Mouse (Mus musculus): ENCODE measurements at regions not wholly inside any gene's neighbourhood (a gene's known extent, or its start where the extent isn't known, plus 50 kb on each side); places are given as distances from the start of the nearest gene placed in this dataset.

- no peak for DNase-seq (ENCODE audit: low spot score in 2 of 2)
Measured at GRCm38 (mm10) chr8:90192856-90193255, 155.3 kb downstream of the Tox3 start.

GRCm38 (mm10) chr8:90182807-90183206 lies 165.3 kb downstream of the Tox3 start:
- no peak for DNase-seq (ENCODE audit: low spot score in 2 of 2)

DNA sequence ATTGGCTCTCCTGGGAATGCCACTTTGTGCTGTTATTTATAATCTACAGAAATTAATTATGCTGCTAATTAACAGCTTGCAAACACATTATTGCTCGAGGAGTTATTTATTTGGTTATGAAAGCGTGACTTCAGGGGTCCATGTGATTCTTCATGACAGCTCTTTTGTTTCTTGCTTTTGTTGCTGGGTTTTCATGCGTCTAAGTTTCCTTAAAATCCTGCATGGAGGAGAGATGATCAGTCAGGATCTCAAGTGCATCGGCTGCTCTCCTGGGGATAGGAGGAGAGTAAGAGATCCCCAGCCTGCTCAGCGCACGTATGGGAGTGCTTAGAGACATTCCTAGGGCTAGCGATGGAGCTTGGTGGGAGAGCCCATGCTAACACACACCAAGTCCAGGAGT lies 171.4 kb downstream of the Tox3 start:
- no peak for DNase-seq (ENCODE audit: low spot score in 2 of 2)

DNA sequence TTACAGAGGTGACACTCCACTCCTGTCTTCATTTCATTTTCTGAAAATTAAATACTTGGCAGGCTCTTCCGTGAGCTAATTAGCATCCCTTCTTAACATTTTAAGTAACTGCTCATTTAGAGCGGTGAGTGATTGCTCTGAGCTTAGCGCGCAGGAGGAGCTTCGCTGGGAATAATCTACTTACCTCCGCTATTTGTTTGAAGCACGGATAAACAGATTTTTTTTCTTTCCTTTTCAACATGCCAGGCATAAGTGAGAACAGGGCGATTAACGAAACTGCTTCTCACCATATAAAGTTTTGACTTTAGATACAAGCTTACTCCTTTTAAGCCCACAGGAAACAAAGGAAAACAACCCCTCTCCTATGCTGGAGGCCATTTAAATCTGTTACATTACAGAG lies 171.8 kb downstream of the Tox3 start:
- DNase-seq (ENCODE audit: low spot score in 2 of 2) = no peak

GRCm38 (mm10) chr8:90166639-90167038 lies 181.5 kb downstream of the Tox3 start:
- no peak for DNase-seq (ENCODE audit: low spot score in 2 of 2)

- no peak for DNase-seq (ENCODE audit: low spot score in 2 of 2)
Measured at GRCm38 (mm10) chr8:90151477-90151876, 196.7 kb downstream of the Tox3 start.

DNA sequence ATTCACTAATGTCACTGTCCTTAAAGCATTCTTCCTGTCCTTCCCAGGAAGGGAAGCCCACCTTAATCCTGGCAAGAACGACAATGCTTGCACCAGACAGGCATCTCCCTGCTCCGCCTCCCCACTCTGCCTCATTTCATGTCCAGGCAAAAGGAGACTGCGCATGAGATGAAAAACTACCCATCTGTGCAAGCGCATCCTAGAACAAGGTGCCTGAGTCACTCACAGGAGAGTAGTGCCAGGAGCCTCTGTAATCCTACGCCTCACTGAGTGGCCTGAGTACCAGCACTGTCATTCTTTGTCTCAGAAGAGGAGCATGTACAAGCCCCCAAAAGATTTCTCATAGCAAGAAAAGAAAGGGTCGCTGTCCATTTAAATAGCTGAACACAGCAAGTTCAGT lies 198.2 kb downstream of the Tox3 start:
- DNase-seq (ENCODE audit: low spot score in 2 of 2) = peak; percentile 16 to 18

DNA sequence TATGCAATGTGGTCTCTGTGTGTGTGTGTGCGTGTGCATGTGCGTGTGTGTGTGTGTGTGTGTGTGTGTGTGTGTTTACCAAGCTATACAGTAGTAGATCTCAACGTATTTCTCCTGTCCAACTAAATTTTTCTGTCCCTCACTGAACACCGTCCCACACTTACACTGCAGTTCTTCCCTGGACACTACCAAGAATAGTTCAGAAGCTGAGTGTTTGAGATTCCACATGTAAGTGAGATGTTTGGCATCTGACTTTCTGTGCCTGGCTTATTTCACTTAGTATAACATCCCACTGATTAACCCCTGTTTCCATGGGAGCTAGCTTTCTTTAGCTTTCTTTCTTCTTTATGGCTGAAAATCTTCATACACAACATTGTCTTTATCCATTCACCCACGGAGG lies 213.5 kb downstream of the Tox3 start:
- no peak for DNase-seq (ENCODE audit: low spot score in 2 of 2)

- no peak for DNase-seq (ENCODE audit: low spot score in 2 of 2)
Measured at GRCm38 (mm10) chr8:90130704-90131267, 217.4 kb downstream of the Tox3 start.

GRCm38 (mm10) chr8:90125426-90125825 lies 222.7 kb downstream of the Tox3 start:
- DNase-seq (ENCODE audit: low spot score in 2 of 2) = no peak

DNA sequence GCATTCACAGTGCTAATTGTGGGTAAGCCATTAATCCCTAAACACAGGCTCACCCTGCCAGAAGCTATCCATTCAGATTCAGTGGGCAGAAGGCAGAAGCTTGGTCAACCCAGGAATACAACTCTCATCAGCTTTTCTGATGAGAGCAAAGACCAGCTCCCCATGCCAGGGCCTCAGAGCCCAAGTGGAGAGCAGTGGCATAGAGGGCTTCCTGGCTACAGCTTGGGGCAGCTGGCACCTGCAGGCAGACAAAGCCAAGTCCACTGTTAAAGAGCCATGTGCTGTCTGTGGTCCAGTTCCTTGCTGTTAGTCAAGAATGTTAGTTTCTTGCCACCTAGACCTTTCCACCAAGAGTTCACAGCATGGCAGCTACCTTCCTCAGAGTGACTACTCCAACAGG lies 225.0 kb downstream of the Tox3 start:
- no peak for DNase-seq (ENCODE audit: low spot score in 2 of 2)

- no peak for DNase-seq (ENCODE audit: low spot score in 2 of 2)
Measured at GRCm38 (mm10) chr8:90121935-90122334, 226.2 kb downstream of the Tox3 start.

GRCm38 (mm10) chr8:90121017-90121416 lies 227.1 kb downstream of the Tox3 start:
- DNase-seq (ENCODE audit: low spot score in 2 of 2) = no peak

DNA sequence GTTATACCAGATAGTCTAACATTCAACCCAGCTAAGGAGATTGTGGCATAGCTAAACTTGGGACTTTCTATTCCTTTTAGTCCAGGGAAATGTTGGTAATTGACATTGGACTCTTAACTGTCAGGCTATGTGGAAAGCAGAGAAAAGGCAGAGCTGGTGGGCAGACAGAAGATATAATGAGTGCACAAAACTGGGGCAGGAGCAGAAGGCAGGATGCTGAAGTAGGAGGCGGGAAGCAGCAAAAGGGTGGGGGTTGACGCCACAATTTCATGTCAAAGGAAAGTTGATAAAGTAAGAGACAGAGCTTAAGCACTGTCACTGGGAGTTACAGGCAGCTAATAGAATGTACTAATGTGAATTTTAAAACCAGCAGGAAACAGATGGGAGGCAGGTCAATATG lies 232.7 kb downstream of the Tox3 start:
- DNase-seq (ENCODE audit: low spot score in 2 of 2) = peak; percentile 42 to 44

DNA sequence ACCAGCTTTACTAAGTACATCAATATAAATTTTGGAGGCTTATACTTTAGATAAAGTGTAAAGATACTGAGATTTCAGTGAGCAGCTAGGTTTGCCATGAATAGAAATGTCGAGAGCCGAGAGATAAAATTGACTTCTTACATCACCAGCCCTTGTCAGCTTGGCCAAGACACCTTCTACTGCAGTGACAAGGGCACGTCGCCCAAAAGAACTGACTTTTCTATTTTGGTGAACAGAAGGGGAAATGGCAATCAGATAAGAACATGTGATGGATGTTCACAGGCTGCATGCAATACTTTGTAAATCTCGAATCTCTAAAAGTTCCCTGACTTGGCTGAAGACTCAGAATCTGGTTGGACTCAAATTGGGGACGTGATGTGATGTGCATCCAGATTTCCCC lies 247.6 kb downstream of the Tox3 start:
- no peak for DNase-seq (ENCODE audit: low spot score in 2 of 2)

GRCm38 (mm10) chr8:90082630-90083029 lies 265.5 kb downstream of the Tox3 start:
- no peak for DNase-seq (ENCODE audit: low spot score in 2 of 2)

DNA sequence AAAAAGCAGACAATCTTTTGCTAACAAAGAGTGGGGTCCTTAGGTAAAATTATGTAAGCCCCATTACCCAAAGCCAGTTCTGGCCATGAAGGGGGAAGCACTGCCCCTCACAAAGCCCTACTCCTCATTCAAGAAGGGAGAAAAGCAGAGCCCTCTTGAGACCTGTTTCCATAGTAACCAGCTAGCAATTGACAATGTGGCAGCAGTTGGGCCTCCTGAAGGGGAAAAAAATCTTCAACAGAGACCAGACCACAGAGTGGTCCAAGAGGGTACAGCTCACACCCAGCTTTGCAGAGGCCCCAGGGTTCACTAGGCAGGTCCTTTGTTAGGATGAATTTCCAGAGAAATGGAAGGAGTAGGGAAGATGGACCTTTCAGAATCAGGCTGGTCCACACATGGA lies 271.8 kb downstream of the Tox3 start:
- no peak for DNase-seq (ENCODE audit: low spot score in 2 of 2)

GRCm38 (mm10) chr8:90075796-90076195 lies 272.3 kb downstream of the Tox3 start:
- DNase-seq (ENCODE audit: low spot score in 2 of 2) = no peak

GRCm38 (mm10) chr8:90070006-90070405 lies 278.1 kb downstream of the Tox3 start:
- DNase-seq (ENCODE audit: low spot score in 2 of 2) = no peak

GRCm38 (mm10) chr8:90069411-90069993 lies 278.6 kb downstream of the Tox3 start:
- no peak for DNase-seq (ENCODE audit: low spot score in 2 of 2)

- no peak for DNase-seq (ENCODE audit: low spot score in 2 of 2)
Measured at GRCm38 (mm10) chr8:90068441-90068840, 279.7 kb downstream of the Tox3 start.

DNA sequence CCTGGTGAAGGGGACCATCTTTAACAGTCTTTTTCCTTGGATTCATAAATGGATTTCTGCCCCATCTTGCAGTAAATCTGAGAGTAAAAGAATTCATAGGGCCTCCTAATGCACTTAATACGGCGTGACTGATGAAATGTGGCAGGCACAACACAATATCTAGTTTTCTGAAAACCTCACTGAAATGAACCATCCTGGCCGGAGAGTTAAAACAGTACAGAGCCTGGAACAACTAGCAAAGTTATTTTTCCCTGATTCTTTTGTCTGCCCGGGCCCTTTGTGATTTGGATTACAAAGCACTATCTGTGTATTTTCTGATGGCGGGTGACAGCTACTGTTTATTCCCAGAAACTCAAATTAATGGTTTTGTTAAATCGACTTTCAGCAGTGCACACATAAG lies 283.8 kb downstream of the Tox3 start:
- DNase-seq (ENCODE audit: low spot score in 2 of 2) = no peak

DNA sequence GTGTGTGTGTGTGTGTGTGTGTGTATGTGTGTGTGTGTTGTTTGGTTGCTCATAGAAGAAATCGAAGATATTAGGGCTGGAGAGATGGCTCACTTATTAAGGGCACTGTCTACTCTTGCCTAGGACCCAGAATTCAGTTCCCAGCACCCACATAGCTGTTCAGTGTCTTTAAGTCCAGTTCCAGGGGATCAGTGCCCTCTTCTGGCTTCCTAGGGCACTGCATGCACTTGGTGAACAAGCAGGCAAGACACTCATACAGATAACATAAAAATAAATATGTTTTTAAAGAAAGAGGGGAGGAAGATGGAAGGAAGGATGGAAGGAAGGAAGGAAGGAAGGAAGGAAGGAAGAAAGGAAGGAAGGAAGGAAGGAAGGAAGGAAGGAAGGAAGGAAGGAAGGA lies 284.9 kb downstream of the Tox3 start:
- DNase-seq (ENCODE audit: low spot score in 2 of 2) = no peak

DNA sequence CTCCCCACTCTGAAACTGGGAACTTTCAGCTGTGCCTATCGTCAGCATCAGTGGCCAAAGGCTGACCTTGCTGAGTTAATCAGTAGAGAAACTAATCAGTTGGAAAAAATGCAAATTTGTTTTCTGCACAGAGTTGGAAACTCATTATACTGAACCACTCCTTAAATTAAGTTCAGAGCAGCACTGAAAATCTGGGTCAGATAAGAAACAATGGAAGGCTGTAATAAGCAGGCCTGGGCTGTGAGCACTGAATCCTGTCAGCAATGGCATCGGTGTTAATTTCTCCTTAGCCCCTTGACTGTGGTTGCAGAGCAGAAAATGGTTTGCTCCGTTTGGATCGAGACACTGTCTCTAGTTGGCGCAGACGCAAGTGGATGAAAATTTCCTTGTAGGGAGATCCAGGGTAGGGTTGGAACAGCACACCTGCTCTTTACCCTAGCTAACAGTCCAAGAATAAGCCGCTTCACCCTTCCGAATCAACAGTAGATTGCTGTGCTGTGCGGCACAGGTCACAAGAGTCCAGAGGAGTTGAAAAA lies 289.4 kb downstream of the Tox3 start:
- DNase-seq (ENCODE audit: low spot score in 2 of 2) = no peak
